Mouse (Mus musculus) limb, embryonic 13.5 days (tissue): ENCODE results near the gene Capn11. TPM values are rescaled to one million over a fixed set of nuclear protein-coding genes. Genes with fewer than 3 reads are reported as not detected.

Experiments used
- ATAC-seq: fragments of 200-750 bp; cut with Nextera tagmentation; 2 replicates; pipeline ENCODE4 v1.8.0; 2017; ENCODE audit warnings: low read depth, moderate number of reproducible peaks, moderate TSS enrichment; ENCODE audit not compliant: low FRiP score
- H3K27ac ChIP-seq: fragments of 300-500 bp; sonication (generic); 2 replicates; pipeline ENCODE4 v1.5.1; 2015; ENCODE audit warnings: inconsistent platforms, mild to moderate bottlenecking, moderate library complexity
- H3K27me3 ChIP-seq: fragments of 300-500 bp; sonication (generic); 2 replicates; pipeline ENCODE4 v1.6.1; 2015; ENCODE audit warnings: mild to moderate bottlenecking, inconsistent platforms
- H3K36me3 ChIP-seq: fragments of 300-500 bp; sonication (generic); 2 replicates; pipeline ENCODE4 v1.6.1; 2015; ENCODE audit warnings: inconsistent platforms, mild to moderate bottlenecking, moderate library complexity
- H3K4me1 ChIP-seq: fragments of 300-500 bp; sonication (generic); 2 replicates; pipeline ENCODE4 v1.6.1; 2015; ENCODE audit warnings: inconsistent platforms
- H3K4me2 ChIP-seq: fragments of 300-500 bp; sonication (generic); replicated peaks from 2 replicates; pipeline ENCODE4 v1.6.1; 2015; ENCODE audit warnings: inconsistent platforms, mild to moderate bottlenecking, moderate library complexity
- H3K4me3 ChIP-seq: fragments of 300-500 bp; sonication (generic); 2 replicates; pipeline ENCODE4 v1.5.1; 2015; ENCODE audit warnings: moderate library complexity, mild to moderate bottlenecking, inconsistent platforms
- H3K9ac ChIP-seq: fragments of 300-500 bp; sonication (generic); 2 replicates; pipeline ENCODE4 v1.6.1; 2015; ENCODE audit warnings: mild to moderate bottlenecking, inconsistent platforms
- H3K9me3 ChIP-seq: fragments of 300-500 bp; sonication (generic); 2 replicates; pipeline ENCODE4 v1.6.1; 2016; ENCODE audit warnings: inconsistent platforms
- WGBS: fragments of 180-500 bp; shearing (Covaris S2); methylation state at CpG from one replicate; pipeline ENCODE4 v1.1.7; 2015; 5-methylcytosine and 5-hydroxymethylcytosine counted together
- polyA plus RNA-seq: library from polyadenylated mRNA; unstranded; fragments of >200 nt; fragmentation: Nextera tagmentation; extraction: Ambion mirVana; gene quantifications from 2 replicates; pipeline ENCODE4 v1.2.1, GENCODE M21; 2015

Gene Capn11
- polyA plus RNA-seq, 1 experiment from 2014 or later, result 0.42 TPM

DNA sequence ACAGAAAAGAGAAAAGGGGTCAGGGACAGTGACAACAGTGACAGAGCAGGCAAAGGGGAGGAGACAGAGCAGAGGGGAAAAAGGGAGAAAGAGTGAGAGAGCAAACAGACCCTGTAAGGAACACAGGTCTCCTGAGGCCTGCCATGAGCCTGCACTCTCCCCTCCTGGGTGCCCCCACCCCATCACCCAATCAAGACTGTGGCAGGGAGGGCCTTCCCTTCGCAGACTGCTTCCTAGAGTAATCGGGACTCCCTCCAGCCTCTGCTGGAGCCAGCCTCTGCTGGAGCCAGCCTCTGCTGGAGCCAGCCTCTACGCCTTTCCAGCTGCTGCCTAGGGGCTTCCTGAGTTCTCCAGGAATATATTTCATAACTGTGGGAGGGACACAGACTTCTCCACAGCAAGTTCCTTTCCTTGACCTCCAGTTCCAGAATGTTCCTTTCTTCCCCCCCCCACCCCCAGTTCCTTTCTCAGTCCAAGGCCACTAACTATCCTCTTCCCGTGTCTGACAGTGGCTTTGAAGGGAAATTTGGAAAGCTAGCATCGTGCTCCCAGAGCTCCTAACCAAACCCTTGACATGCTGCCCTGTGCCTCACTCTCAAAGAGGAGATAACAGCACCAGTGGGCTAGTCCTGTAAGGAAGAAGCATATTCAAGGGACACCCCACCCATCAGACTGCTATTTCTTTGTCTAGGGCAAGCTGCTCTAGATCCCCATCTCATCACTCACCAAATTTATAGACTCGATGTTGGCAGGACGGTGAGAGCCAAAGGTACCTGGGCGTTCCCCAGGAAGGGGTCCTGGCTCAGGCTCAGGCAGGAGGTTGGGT is 66.3 kb downstream of the Capn11 start:
- Histone ChIP-seq H3K27ac (peak overlapping the region; percentile 6; the same call in 1 of the 2 replicates), H3K27me3 (peaks cover 24% of the 10 kb centered on the region), H3K4me2 (peak overlapping the region; percentile 99), H3K9me3 (no peaks in the 10 kb centered on the region), H3K36me3 (peaks cover 21% of the 10 kb centered on the region), H3K4me1 (peaks cover 68% of the 10 kb centered on the region), H3K9ac (peak overlapping the region; percentile 51), H3K4me3 (peak overlapping the region; percentile 61)
- 53% methylated on average over 8 of the region's 8 CpGs for WGBS
- no peak for ATAC-seq

DNA sequence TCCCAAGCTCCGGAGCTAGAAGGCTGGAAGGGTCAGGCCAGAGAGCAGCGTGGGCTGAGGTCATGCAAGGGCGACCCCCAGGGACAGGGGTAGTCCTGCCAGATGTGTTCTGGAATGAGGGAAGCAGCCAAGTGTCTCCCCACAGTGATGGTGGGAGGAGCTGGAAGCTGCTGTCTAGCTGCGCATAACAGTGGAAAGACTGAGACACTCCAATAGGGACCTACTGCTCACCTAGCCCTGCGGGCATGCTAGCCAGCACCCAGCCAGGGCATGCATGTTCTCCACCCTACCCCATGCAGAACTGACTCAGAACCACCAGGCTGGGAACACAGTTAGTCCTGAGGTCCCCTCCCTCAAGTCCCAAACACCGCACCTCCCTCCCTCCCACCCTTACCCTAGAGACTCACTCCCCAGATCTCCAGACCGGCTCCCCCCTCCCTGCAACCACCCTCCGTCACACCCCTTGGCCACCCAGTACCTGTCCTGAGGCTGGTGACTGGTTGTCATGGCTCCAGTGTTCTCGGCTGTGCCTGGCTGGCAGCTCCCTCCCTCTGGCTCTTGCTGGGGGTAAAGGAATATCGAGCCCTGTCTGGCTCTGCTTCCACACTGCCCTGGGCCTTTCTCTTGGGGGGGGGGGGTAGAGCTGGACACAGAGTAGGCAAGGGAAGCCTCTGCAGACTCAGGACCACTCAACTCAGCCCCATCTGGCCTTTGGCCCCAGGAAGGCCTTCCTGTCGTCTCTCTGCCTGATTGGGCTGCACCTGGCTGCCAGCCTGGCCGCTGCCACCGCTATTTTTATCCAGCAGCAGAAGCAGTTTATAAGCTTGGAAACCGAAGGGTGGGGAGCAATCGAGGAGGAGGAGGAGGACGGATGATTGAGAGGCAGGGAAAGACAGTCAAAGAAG is 67.2 kb downstream of the Capn11 start:
- Histone ChIP-seq H3K4me2 (peak overlapping the region; percentile 99), H3K4me3 (peak overlapping the region; percentile 8; the same call in 1 of the 2 replicates), H3K27me3 (peaks cover 24% of the 10 kb centered on the region), H3K36me3 (peaks cover 29% of the 10 kb centered on the region), H3K27ac (peak overlapping the region; percentile 6; the same call in 1 of the 2 replicates), H3K4me1 (peaks cover 64% of the 10 kb centered on the region), H3K9me3 (no peaks in the 10 kb centered on the region), H3K9ac (peak overlapping the region; percentile 51)
- 44% methylated on average over 16 of the region's 16 CpGs for WGBS
- ATAC-seq, result no peak

DNA sequence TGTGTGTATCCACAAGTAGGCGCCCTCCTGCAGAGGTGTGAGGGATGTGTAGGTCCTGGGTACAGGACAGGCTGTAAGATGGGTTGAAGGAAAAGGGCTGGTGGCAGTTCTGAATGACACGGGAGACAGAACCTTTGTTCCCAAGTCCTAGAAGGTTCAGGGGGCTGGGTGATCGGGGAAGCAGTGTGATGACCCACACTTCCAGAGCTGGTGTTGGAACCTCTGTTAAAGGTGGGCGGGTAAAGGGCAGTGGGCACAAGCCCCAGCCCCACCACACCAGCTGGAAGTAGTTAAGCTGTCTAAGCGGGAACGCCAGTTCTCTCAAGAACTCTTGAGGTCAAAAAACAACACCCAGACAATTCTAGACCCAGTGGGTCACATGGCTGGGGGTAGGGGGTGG is 68.7 kb downstream of the Capn11 start:
- H3K36me3 ChIP-seq, result peaks cover 38% of the 10 kb centered on the region
- 0 out of 2 replicates have a peak, but pooled peaks cover 3% of the 10 kb centered on the region for H3K9me3 ChIP-seq
- no peak overlapping the region for H3K9ac ChIP-seq
- H3K27me3 ChIP-seq, result peaks cover 16% of the 10 kb centered on the region
- no peak overlapping the region for H3K4me3 ChIP-seq
- 61% methylated on average over 6 of the region's 6 CpGs for WGBS
- no peak for ATAC-seq
- no peak overlapping the region for H3K27ac ChIP-seq
- H3K4me1 ChIP-seq, result peaks cover 58% of the 10 kb centered on the region
- H3K4me2 ChIP-seq, result no peak overlapping the region

DNA sequence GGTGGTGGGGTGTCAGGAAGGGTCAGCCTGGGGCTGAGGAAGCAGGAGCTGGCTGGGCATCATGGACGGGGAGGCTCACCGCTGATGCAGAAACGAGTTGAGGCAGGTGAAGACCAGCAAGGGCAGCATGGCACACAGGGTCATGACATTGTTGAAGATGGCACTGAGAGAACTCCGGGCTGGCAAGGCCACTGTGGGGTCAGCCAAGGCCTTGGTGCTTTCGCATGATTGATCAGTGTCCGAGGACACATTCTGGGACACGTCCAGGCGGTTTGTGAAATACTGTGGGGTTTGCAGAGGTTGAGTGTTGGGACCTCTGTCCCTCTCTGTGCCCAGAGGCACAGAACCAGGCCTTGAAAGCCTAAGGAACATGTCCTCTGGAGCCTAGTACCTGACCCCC is 69.3 kb downstream of the Capn11 start:
- Histone ChIP-seq H3K36me3 (peaks cover 38% of the 10 kb centered on the region), H3K27me3 (peaks cover 13% of the 10 kb centered on the region), H3K4me3 (no peak overlapping the region), H3K9me3 (0 out of 2 replicates have a peak, but pooled peaks cover 3% of the 10 kb centered on the region), H3K9ac (no peak overlapping the region), H3K4me1 (peaks cover 60% of the 10 kb centered on the region), H3K4me2 (no peak overlapping the region), H3K27ac (no peak overlapping the region)
- WGBS, result 91% methylated on average over 8 of the region's 8 CpGs
- ATAC-seq, result no peak

DNA sequence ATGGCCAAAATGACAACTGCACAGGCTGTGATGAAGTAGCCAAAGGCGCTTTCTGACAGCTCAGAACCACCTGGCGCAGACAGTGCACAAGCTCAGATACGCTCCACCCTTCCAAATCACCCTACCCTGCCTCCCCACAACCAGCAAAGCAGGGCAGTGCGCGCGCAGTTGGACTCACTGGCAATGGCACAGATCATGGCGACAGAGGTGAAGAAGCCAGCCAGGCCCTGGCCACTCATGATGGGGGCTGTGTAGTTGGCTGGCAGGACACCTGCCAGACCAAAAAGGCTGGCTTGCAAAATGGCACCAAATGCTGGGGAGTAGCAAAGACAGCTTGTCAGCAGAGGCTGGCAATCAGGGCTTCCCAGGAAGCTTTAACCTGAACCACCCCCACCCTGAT is 69.9 kb downstream of the Capn11 start:
- H3K36me3 ChIP-seq, result peaks cover 38% of the 10 kb centered on the region
- H3K27me3 ChIP-seq, result peaks cover 7% of the 10 kb centered on the region
- no peak overlapping the region for H3K4me2 ChIP-seq
- H3K4me1 ChIP-seq, result peaks cover 60% of the 10 kb centered on the region
- no peak overlapping the region for H3K4me3 ChIP-seq
- H3K9me3 ChIP-seq, result 0 out of 2 replicates have a peak, but pooled peaks cover 3% of the 10 kb centered on the region
- H3K9ac ChIP-seq, result no peak overlapping the region
- WGBS, result 92% methylated on average over 7 of the region's 7 CpGs
- H3K27ac ChIP-seq, result no peak overlapping the region
- no peak for ATAC-seq

DNA sequence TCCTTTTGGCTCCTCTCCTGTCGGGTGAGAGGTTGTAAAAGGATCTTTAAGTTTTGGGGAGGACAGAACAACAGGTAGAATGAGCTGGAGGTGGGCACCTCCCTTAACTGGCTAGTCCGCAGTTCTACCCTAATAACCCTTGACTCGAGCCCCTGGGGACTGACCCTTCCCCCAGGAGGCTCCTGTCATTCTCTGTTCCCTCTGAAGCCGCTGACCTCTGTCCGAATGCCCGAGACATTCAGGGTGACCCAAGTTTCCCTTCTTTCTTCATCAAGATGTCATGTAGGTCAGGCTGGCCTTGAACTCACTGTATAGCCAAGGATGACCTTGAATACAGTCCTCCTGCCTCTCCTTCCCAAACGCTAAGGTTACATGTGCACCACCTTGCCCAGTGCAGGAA is 70.8 kb downstream of the Capn11 start:
- H3K36me3 ChIP-seq, result peaks cover 38% of the 10 kb centered on the region
- no peak overlapping the region for H3K27ac ChIP-seq
- peaks cover 57% of the 10 kb centered on the region for H3K4me1 ChIP-seq
- 89% methylated on average over 7 of the region's 7 CpGs for WGBS
- ATAC-seq, result no peak
- H3K9ac ChIP-seq, result no peak overlapping the region
- no peak overlapping the region for H3K4me3 ChIP-seq
- no peak overlapping the region for H3K4me2 ChIP-seq
- H3K9me3 ChIP-seq, result 0 out of 2 replicates have a peak, but pooled peaks cover 3% of the 10 kb centered on the region
- H3K27me3 ChIP-seq, result no peaks in the 10 kb centered on the region

DNA sequence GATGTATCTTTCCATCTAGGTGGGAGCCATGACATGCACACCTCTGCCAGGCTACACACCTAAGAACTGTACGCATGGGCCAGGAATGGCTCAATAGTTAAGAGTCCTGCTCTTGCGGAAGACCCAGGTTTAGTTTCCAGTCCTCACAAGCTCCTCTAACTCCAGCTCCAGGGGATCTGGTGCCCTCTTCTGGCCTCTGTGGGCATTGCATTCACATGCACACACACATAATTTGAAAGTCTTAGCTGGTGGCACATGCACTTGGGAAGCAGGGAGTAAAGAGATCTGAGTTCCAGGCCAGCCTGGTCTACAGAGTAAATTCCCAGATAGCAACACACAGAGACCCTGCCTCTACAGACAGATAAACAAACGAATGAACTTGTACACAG is 72.7 kb downstream of the Capn11 start:
- no peak overlapping the region for H3K4me2 ChIP-seq
- 0 out of 2 replicates have a peak overlapping the region, but pooled peaks have one; percentile 74 for H3K27ac ChIP-seq
- H3K27me3 ChIP-seq, result no peaks in the 10 kb centered on the region
- no peak overlapping the region for H3K4me3 ChIP-seq
- WGBS, result over 99% methylated on average over 3 of the region's 3 CpGs
- H3K4me1 ChIP-seq, result peaks cover 41% of the 10 kb centered on the region
- H3K9me3 ChIP-seq, result 0 out of 2 replicates have a peak, but pooled peaks cover 3% of the 10 kb centered on the region
- peaks cover 38% of the 10 kb centered on the region for H3K36me3 ChIP-seq
- no peak overlapping the region for H3K9ac ChIP-seq
- no peak for ATAC-seq

DNA sequence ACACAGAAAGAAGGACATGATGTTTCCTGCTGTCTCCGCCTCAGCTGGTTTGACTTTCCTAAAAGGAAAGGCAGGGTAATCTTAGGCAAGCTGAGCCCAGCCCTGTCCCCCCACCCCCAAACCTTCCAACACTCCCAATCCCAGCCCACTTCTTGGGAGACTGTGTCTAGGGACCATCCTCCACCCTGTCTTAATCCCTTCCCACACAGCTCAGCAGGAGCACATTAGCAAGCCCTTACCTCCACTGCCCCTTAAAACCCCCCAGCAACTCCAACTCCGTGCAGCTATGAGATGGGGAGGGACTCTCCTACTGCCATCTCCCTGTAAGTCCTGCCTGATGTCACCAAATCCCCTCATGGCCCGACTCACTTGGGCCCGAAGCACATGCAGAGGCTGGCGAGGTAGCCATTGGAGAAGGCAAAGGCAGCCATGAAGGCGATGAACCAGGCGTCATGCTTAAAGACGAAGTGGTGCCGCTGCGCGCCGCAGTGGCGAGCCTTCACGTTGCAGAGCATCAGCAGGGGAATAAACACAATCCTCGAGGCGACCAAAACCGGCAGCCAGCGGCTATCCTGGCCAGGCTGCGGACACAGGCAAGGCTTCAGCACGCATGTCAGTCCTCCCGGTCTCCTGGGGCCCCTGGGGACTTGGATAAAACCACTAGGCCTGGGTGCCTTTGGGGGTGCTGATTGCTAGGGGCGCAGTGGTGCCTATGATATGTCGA is 73.2 kb downstream of the Capn11 start:
- H3K27me3 ChIP-seq, result no peaks in the 10 kb centered on the region
- WGBS, result 74% methylated on average over 23 of the region's 23 CpGs
- no peak overlapping the region for H3K4me2 ChIP-seq

DNA sequence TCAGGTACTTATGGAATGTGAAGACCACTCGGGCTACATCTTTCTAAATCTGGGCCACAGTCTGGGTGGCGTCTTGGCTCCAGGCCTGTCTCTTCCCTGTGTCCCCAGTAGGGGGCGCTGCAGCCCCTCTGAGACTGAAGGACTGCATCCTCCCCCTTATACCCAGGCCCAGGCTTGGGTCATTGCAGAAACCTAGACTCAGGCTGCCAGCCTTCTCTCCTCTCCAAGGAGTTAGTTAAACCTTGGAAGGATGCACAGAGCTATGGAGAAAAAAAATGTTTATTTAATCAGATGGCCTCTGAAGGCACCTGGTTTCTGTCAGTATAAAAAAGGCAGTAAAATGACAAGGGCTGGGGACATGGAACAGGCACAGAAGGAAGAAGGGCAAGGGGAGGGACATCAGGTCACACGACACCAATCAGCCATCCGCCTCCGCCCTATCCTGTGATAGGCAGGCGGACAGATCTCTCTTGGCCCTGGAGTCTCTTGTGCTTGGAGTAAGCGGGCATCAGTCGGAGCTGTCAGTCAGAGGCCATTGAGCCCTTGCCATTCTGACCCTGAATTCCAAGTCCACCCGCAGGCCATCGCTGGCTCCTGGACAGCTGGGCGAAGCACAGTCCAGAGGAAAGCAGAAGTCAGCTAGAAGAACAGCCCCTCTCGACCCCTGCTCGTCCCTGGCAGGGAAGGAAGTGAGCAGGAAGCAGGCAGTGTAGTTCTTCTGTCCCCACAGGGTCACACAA is 74.0 kb downstream of the Capn11 start:
- Histone ChIP-seq H3K27ac (peak overlapping the region; percentile 74), H3K4me3 (no peak overlapping the region), H3K4me1 (peaks cover 35% of the 10 kb centered on the region), H3K36me3 (peaks cover 38% of the 10 kb centered on the region), H3K9ac (0 out of 2 replicates have a peak overlapping the region, but pooled peaks have one; percentile 45), H3K4me2 (peak overlapping the region; percentile 21), H3K9me3 (0 out of 2 replicates have a peak, but pooled peaks cover 3% of the 10 kb centered on the region), H3K27me3 (no peaks in the 10 kb centered on the region)
- peak; percentile 46 for ATAC-seq
- 22% methylated on average over 14 of the region's 14 CpGs for WGBS

More for the DNA sequence above, 73.2 kb downstream of the Capn11 start:
- Histone ChIP-seq H3K9me3 (0 out of 2 replicates have a peak, but pooled peaks cover 3% of the 10 kb centered on the region), H3K27ac (peak overlapping the region; percentile 74; the same call in 1 of the 2 replicates), H3K36me3 (peaks cover 38% of the 10 kb centered on the region), H3K4me3 (no peak overlapping the region), H3K4me1 (peaks cover 41% of the 10 kb centered on the region), H3K9ac (0 out of 2 replicates have a peak overlapping the region, but pooled peaks have one; percentile 45)
- ATAC-seq, result no peak

DNA sequence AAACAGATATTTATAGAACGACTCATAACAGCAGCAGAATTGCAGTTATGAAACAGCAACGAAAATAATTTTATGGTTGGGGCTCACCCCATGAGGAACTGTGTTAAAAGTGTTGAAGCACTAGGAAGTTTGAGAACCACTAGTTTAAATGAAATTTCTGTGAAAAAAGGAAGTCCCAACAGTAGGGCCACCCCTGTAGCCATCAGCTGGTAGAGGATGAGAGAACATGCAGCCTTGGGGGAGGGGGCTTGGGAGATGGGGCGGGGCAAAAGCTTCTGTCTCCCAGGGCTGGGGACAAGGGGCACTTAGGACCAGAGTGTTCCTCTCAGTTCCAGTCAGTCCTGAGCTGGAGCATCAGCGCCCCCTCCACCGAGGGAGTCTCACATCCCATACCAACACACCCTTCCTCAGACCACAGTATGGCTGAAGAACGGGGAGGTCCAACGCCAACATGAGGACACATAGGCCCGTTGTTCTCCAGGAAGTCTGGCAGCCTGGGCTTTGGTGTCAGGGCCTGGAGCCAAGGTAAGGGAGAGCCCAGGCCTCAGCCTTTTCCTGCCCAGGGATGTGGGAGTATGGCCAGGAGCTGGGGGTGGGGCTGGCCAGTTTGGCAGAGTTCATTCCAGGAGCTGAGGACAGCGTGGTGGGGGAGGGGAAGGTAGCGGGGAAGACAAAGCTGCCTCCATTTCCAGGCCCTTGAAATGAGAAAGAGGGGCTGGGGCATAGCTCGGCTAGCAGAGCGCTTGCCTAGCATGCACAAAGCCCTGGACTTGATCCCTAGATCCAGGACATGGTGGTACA is 74.8 kb downstream of the Capn11 start:
- Histone ChIP-seq H3K9ac (no peak overlapping the region), H3K27me3 (no peaks in the 10 kb centered on the region), H3K4me2 (peak overlapping the region; percentile 21), H3K9me3 (0 out of 2 replicates have a peak, but pooled peaks cover 3% of the 10 kb centered on the region), H3K4me1 (peaks cover 35% of the 10 kb centered on the region), H3K36me3 (peaks cover 32% of the 10 kb centered on the region), H3K4me3 (no peak overlapping the region), H3K27ac (peak overlapping the region; percentile 74)
- ATAC-seq, result peak; percentile 62
- 36% methylated on average over 12 of the region's 12 CpGs for WGBS
